Mouse (Mus musculus) heart, embryonic 14.5 days (tissue): ENCODE results near the gene Dmrtc2. TPM values are rescaled to one million over a fixed set of nuclear protein-coding genes. Genes with fewer than 3 reads are reported as not detected.
"Not testable (repeated sequence)": the region's sequence is repeated elsewhere in the genome, so short reads cannot be mapped to it uniquely, and the experiment has no call there.

Source experiments
- ATAC-seq: fragments of 200-750 bp; cut with Nextera tagmentation; 2 replicates; pipeline ENCODE4 v1.8.0; 2017; ENCODE audit warnings: low read depth, moderate TSS enrichment; ENCODE audit not compliant: insufficient number of reproducible peaks, insufficient read depth, low FRiP score
- H3K27ac ChIP-seq, 2 experiments: fragments of 200-500 bp in 1 of 2; fragments of 300-500 bp in 1 of 2; sonication (generic) in 1 of 2; replicated peaks in 1 of 2; 2 replicates each; pipeline ENCODE4 v1.5.1; 2012 to 2014; ENCODE audit warnings: low read depth in 2 of 2, low read length in 2 of 2, control low read depth in 1 of 2, mild to moderate bottlenecking in 1 of 2, mixed read lengths in 1 of 2; ENCODE audit not compliant: control insufficient read depth in 1 of 2, insufficient read depth in 1 of 2
- H3K27me3 ChIP-seq: fragments of 300-500 bp; sonication (generic); 2 replicates; pipeline ENCODE4 v1.6.1; 2014; ENCODE audit warnings: mild to moderate bottlenecking, low read length, control low read depth; ENCODE audit not compliant: control insufficient read depth, insufficient read depth
- H3K36me3 ChIP-seq: fragments of 300-500 bp; sonication (generic); 2 replicates; pipeline ENCODE4 v1.6.1; 2014; ENCODE audit warnings: mild to moderate bottlenecking, control low read depth, low read length, mixed read lengths; ENCODE audit not compliant: control insufficient read depth, insufficient read depth
- H3K4me1 ChIP-seq, 2 experiments: fragments of 200-500 bp in 1 of 2; fragments of 300-500 bp in 1 of 2; sonication (generic) in 1 of 2; 2 replicates each; pipeline ENCODE4 v1.6.1; 2012 to 2014; ENCODE audit warnings: low read length in 2 of 2, control low read depth in 1 of 2, mixed read lengths in 1 of 2; ENCODE audit not compliant: control insufficient read depth in 2 of 2, insufficient read depth in 2 of 2
- H3K4me2 ChIP-seq: fragments of 300-500 bp; sonication (generic); 2 replicates; pipeline ENCODE4 v1.6.1; 2014; ENCODE audit warnings: mild to moderate bottlenecking, low read length
- H3K4me3 ChIP-seq, 2 experiments: fragments of 200-500 bp in 1 of 2; fragments of 300-500 bp in 1 of 2; sonication (generic) in 1 of 2; 2 replicates each; pipeline ENCODE4 v1.5.1; 2012 to 2014; ENCODE audit warnings: low read length in 2 of 2, mild to moderate bottlenecking in 2 of 2, control low read depth in 1 of 2, low read depth in 1 of 2, moderate library complexity in 1 of 2; ENCODE audit not compliant: control insufficient read depth in 1 of 2, insufficient read depth in 1 of 2
- H3K9ac ChIP-seq: fragments of 300-500 bp; sonication (generic); 2 replicates; pipeline ENCODE4 v1.6.1; 2014; ENCODE audit warnings: mild to moderate bottlenecking, low read length
- H3K9me3 ChIP-seq: fragments of 300-500 bp; sonication (generic); 2 replicates; pipeline ENCODE4 v1.6.1; 2016; ENCODE audit warnings: low read length, control low read depth; ENCODE audit not compliant: control insufficient read depth
- WGBS: fragments of 180-500 bp; shearing (Covaris S2); extraction: QIAGEN DNeasy Blood & Tissue Kit; methylation state at CpG from one replicate; pipeline ENCODE4 v1.1.7; 2014; 5-methylcytosine and 5-hydroxymethylcytosine counted together
- polyA plus RNA-seq: library from polyadenylated mRNA; unstranded; fragments of >200 nt; fragmentation: Nextera tagmentation; extraction: Ambion mirVana; gene quantifications from 2 replicates; pipeline ENCODE4 v1.2.1, GENCODE M21; 2014

Gene Dmrtc2
- polyA plus RNA-seq, 1 experiment from 2014 or later = not detected

DNA sequence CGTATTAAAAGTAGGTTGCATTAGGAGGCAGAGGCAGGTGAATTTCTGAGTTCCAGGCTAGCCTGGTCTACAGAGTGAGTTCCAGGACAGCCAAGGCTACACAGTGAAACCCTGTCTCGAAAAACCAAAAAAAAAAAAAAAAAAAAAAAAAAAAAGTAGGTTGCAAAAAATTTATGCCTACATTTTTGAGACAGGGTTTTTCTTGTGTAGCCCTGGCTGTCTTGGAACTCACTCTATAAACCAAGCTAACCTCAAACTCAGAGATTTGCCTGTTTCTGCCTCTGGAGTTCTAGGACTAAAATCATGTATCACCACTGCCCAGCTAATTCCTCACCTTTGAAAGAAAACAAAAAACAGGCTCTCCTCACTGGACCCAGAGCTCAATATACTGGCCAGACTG is 25.9 kb downstream of the Dmrtc2 start:
- not testable (repeated sequence) for H3K36me3 ChIP-seq, H3K27ac ChIP-seq, H3K4me1 ChIP-seq, ATAC-seq, H3K9ac ChIP-seq, H3K9me3 ChIP-seq, H3K27me3 ChIP-seq, H3K4me3 ChIP-seq, H3K4me2 ChIP-seq
- WGBS = 78% methylated on average over 2 of the region's 2 CpGs

- no peak overlapping the region for H3K9ac ChIP-seq
- H3K4me3 ChIP-seq = no peak overlapping the region
- no peak for ATAC-seq
- H3K36me3 ChIP-seq = peaks cover under 1% of the 10 kb centered on the region; the same call in 1 of the 2 replicates
- no peak overlapping the region for H3K27ac ChIP-seq
- no peaks in the 10 kb centered on the region for H3K27me3 ChIP-seq
- H3K4me2 ChIP-seq = no peak overlapping the region
- WGBS = 82% methylated on average over 8 of the region's 8 CpGs
- no peaks in the 10 kb centered on the region for H3K4me1 ChIP-seq
- H3K9me3 ChIP-seq = no peaks in the 10 kb centered on the region
Measured at GRCm38 (mm10) chr7:24896269-24896668, 26.4 kb downstream of the Dmrtc2 start.

DNA sequence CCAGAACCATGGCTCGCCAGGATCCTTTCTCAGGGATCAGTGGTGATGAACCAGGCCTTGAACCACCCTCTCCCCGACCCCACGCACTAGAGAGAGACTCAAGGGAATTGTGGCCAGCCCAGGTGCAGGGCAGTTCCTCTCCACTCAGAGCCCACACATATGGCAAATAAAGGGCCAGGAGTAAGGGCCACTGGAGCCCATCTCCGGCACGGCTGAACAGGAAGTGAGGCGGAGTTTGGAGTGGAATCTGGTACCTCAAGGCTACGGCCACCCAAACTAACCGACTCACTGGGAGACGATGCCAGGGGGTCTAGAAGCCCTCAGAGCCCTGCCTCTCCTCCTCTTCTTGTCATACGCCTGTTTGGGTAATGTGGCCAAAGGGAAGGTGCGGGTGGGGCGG is 27.4 kb downstream of the Dmrtc2 start, which contains the start of gene Cd79a:
Cd79a (plus strand) TSS at position 158 of the 400 bp plus-strand sequence.
- 61% methylated on average over 12 of the region's 12 CpGs for WGBS
- no peak for ATAC-seq

DNA sequence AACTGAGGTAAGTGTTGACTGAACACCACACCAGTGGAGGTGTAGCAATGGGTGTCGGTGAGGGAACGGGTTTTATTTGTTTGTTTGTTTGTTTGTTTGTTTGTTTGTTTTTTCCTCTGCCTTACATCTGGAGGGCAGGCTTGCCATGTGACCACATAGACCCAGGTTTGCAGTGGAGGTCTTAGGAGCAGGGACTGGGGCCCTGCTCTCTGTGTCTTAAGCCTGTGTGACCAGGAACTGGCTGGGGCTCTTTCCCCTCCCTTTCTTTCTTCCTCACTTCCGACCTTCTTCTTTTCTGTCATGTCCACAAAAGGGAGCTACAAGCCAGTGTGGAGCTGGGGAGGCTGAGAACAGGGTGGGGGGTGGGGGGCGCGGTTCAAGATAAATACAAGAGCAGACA is 28.1 kb downstream of the Dmrtc2 start:
- 73% methylated on average over 5 of the region's 5 CpGs for WGBS
- Histone ChIP-seq H3K4me2 (no peak overlapping the region), H3K27ac (no peak overlapping the region), H3K4me3 (no peak overlapping the region), H3K27me3 (no peaks in the 10 kb centered on the region), H3K36me3 (no peaks in the 10 kb centered on the region), H3K9ac (no peak overlapping the region), H3K9me3 (no peaks in the 10 kb centered on the region), H3K4me1 (peaks cover 7 to 11% of the 10 kb centered on the region in 2 experiments; a peak in 3 of 4 replicates)
- no peak for ATAC-seq

More for the DNA sequence above, 27.4 kb downstream of the Dmrtc2 start, which contains the start of gene Cd79a:
- H3K4me2 ChIP-seq = no peak within 1 kb of the TSS
- no peaks in the 10 kb centered on the region for H3K36me3 ChIP-seq
- no peak within 1 kb of the TSS for H3K4me3 ChIP-seq
- H3K4me1 ChIP-seq = peaks cover 3 to 5% of the 10 kb centered on the region in 2 experiments; a peak in 3 of 4 replicates
- H3K27ac ChIP-seq = no peak within 1 kb of the TSS
- no peak within 1 kb of the TSS; the same call in 1 of the 2 replicates for H3K9ac ChIP-seq
- H3K9me3 ChIP-seq = no peaks in the 10 kb centered on the region
- H3K27me3 ChIP-seq = no peaks in the 10 kb centered on the region

DNA sequence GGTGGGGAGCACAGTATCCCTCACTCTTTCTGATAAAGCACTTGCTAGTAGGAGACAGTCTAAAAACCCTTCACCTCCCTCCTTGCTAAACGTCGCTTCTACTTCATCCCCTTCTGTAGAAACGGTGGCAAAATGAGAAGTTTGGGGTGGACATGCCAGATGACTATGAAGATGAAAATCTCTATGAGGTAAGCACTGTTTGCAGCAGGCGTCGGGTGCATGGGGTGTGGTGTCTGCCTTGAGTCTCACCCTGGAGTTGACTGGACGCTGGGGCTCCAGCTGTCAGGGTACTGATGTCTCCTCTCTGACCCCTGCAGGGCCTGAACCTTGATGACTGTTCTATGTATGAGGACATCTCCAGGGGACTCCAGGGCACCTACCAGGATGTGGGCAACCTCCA is 31.3 kb downstream of the Dmrtc2 start:
- no peak overlapping the region for H3K27ac ChIP-seq
- no peaks in the 10 kb centered on the region for H3K9me3 ChIP-seq
- WGBS = 75% methylated on average over 6 of the region's 6 CpGs
- no peaks in the 10 kb centered on the region for H3K36me3 ChIP-seq
- H3K4me2 ChIP-seq = no peak overlapping the region
- ATAC-seq = no peak
- H3K9ac ChIP-seq = no peak overlapping the region
- H3K4me3 ChIP-seq = no peak overlapping the region
- no peaks in the 10 kb centered on the region for H3K27me3 ChIP-seq
- peaks cover 7 to 25% of the 10 kb centered on the region in 2 experiments; a peak in 3 of 4 replicates for H3K4me1 ChIP-seq

DNA sequence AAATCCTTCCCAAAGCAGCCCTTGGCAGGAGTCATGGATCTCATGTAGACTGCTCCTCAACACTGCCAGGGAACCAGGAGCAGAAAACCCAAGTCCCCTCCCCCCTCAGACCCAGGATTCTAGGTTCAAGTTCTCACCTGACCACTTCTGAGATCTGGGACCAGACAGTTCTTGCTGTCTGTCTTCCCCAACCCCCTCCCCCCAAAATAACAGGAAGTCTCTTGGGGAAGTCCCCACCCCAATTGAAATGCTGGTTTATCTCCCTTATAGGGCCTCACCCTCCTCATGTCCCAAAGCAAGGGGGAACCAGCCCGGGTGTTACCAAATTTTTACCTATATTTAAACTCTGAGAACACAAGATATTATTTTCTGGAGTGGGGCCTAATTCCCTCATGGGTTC is 32.0 kb downstream of the Dmrtc2 start:
- H3K9ac ChIP-seq = peak overlapping the region; percentile 84
- H3K36me3 ChIP-seq = no peaks in the 10 kb centered on the region
- peaks cover 12 to 32% of the 10 kb centered on the region in 2 experiments; a peak in 3 of 4 replicates for H3K4me1 ChIP-seq
- peak overlapping the region; percentile 78 to 89 for H3K27ac ChIP-seq
- H3K9me3 ChIP-seq = no peaks in the 10 kb centered on the region
- H3K4me2 ChIP-seq = peak overlapping the region; percentile 80
- ATAC-seq = no peak
- 58% methylated on average over 1 of the region's 1 CpGs for WGBS
- H3K4me3 ChIP-seq = peak overlapping the region in 1 of 2 experiments; percentile 75; a peak in 2 of 4 replicates
- no peaks in the 10 kb centered on the region for H3K27me3 ChIP-seq

DNA sequence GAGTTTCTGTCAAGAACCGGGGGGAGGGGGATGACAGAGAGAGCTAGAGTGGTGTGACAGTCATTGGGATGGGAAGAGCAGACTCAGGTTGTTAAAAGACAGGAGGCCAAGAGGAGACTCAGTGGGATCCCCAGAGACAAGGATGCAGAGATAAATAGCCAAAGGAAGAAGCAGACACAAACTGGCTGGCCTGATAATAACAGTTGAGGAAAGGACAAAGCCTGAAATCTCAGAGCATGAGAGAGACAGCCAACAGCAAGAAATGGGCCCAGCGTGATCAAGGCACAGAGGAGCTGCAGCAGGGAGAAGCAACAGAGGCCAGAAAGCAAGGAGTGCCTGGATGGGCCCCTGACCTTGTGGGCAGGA is 32.4 kb downstream of the Dmrtc2 start:
- H3K9ac ChIP-seq = peak overlapping the region; percentile 84
- no peaks in the 10 kb centered on the region for H3K27me3 ChIP-seq
- 48% methylated on average over 2 of the region's 2 CpGs for WGBS
- ATAC-seq = no peak
- H3K4me1 ChIP-seq = peaks cover 14 to 37% of the 10 kb centered on the region in 2 experiments; a peak in 3 of 4 replicates
- no peaks in the 10 kb centered on the region for H3K9me3 ChIP-seq
- peak overlapping the region; percentile 75 to 82 for H3K4me3 ChIP-seq
- peak overlapping the region; percentile 78 to 89 for H3K27ac ChIP-seq
- peak overlapping the region; percentile 80 for H3K4me2 ChIP-seq
- no peaks in the 10 kb centered on the region for H3K36me3 ChIP-seq
